Mouse (Mus musculus) cerebellum, adult 2 months (tissue): ENCODE data around the gene Hsbp1.
A peak's percentile ranks its signal among the peaks of the same experiment; 100 is the strongest.

Source experiments
- CTCF ChIP-seq: fragments of 200-500 bp; IDR thresholded peaks from 2 replicates; pipeline ENCODE4 v1.5.1; 2011; ENCODE audit warnings: low read depth, mild to moderate bottlenecking, control low read depth, low read length, moderate library complexity, borderline replicate concordance; ENCODE audit not compliant: insufficient read depth
- POLR2A ChIP-seq: fragments of 200-500 bp; IDR thresholded peaks from 2 replicates; pipeline ENCODE4 v1.6.1; 2011; ENCODE audit warnings: low read length, control low read depth, borderline replicate concordance; ENCODE audit not compliant: insufficient read depth

GRCm38 (mm10) chr8:119358836-119359235, 14.5 kb downstream of the Hsbp1 start:
- peak; percentile 44; the same call in 1 of the 2 replicates for TF ChIP-seq CTCF
- TF ChIP-seq POLR2A = no peak
